Mouse (Mus musculus) spleen, postnatal 10 days (tissue): ENCODE results near the gene Mthfd1l.

Experiments
- DNase-seq, 2 experiments: peaks; one replicate each; pipeline ENCODE4 v3.0.0; 2021 to 2022; ENCODE audit warnings: low spot score in 2 of 2

Mthfd1l gene

GRCm38 (mm10) chr10:4153031-4153430, 180.1 kb downstream of the Mthfd1l start:
- no peak for DNase-seq

- no peak for DNase-seq
These were observed 181.1 kb downstream of the Mthfd1l start for GRCm38 (mm10) chr10:4154035-4154434.

- no peak for DNase-seq
These were observed 182.6 kb downstream of the Mthfd1l start for GRCm38 (mm10) chr10:4155521-4155920.

- DNase-seq: no peak
These were observed 185.6 kb downstream of the Mthfd1l start for GRCm38 (mm10) chr10:4158533-4158932.

- no peak for DNase-seq
These were observed 186.7 kb downstream of the Mthfd1l start for GRCm38 (mm10) chr10:4159541-4160090.

GRCm38 (mm10) chr10:4160242-4160785, 187.4 kb downstream of the Mthfd1l start:
- DNase-seq: no peak

- DNase-seq: no peak
These were observed 189.1 kb downstream of the Mthfd1l start for GRCm38 (mm10) chr10:4162049-4162448.

GRCm38 (mm10) chr10:4162976-4163375, 190.1 kb downstream of the Mthfd1l start:
- no peak for DNase-seq

GRCm38 (mm10) chr10:4164681-4165080, 191.8 kb downstream of the Mthfd1l start:
- DNase-seq: no peak

GRCm38 (mm10) chr10:4168222-4168798, 195.4 kb downstream of the Mthfd1l start:
- no peak for DNase-seq

GRCm38 (mm10) chr10:4174229-4174628, 201.3 kb downstream of the Mthfd1l start:
- no peak for DNase-seq

- DNase-seq: no peak
These were observed 201.8 kb downstream of the Mthfd1l start for GRCm38 (mm10) chr10:4174717-4175116.

- DNase-seq: no peak
These were observed 204.4 kb downstream of the Mthfd1l start for GRCm38 (mm10) chr10:4177285-4177684.

- DNase-seq: no peak
These were observed 206.3 kb downstream of the Mthfd1l start for GRCm38 (mm10) chr10:4179049-4179790.

- DNase-seq: no peak
These were observed 209.0 kb downstream of the Mthfd1l start for GRCm38 (mm10) chr10:4181953-4182352.

- no peak for DNase-seq
These were observed 209.5 kb downstream of the Mthfd1l start for GRCm38 (mm10) chr10:4182406-4182805.

- DNase-seq: peak in 1 of 2 experiments; percentile 45
These were observed 215.9 kb downstream of the Mthfd1l start for GRCm38 (mm10) chr10:4188614-4189402.

GRCm38 (mm10) chr10:4189422-4189821, 216.5 kb downstream of the Mthfd1l start:
- DNase-seq: no peak

- DNase-seq: no peak
These were observed 226.1 kb downstream of the Mthfd1l start for GRCm38 (mm10) chr10:4198978-4199377.

GRCm38 (mm10) chr10:4199926-4200325, 227.0 kb downstream of the Mthfd1l start:
- DNase-seq: no peak

GRCm38 (mm10) chr10:4200546-4201104, 227.7 kb downstream of the Mthfd1l start:
- DNase-seq: no peak

GRCm38 (mm10) chr10:4201141-4201540, 228.2 kb downstream of the Mthfd1l start:
- no peak for DNase-seq
